Mouse (Mus musculus) liver, adult 2 months (tissue): ENCODE data around the gene Ndufb8.

Experiments
- CTCF ChIP-seq: fragments of 200-500 bp; IDR thresholded peaks from 2 replicates; pipeline ENCODE4 v1.5.1; 2011; ENCODE audit warnings: low read depth, low read length, control low read depth
- POLR2A ChIP-seq: fragments of 200-500 bp; IDR thresholded peaks from 2 replicates; pipeline ENCODE4 v1.6.1; 2011; ENCODE audit warnings: low read length, control low read depth; ENCODE audit not compliant: insufficient read depth; ENCODE audit errors: extremely low read depth

DNA sequence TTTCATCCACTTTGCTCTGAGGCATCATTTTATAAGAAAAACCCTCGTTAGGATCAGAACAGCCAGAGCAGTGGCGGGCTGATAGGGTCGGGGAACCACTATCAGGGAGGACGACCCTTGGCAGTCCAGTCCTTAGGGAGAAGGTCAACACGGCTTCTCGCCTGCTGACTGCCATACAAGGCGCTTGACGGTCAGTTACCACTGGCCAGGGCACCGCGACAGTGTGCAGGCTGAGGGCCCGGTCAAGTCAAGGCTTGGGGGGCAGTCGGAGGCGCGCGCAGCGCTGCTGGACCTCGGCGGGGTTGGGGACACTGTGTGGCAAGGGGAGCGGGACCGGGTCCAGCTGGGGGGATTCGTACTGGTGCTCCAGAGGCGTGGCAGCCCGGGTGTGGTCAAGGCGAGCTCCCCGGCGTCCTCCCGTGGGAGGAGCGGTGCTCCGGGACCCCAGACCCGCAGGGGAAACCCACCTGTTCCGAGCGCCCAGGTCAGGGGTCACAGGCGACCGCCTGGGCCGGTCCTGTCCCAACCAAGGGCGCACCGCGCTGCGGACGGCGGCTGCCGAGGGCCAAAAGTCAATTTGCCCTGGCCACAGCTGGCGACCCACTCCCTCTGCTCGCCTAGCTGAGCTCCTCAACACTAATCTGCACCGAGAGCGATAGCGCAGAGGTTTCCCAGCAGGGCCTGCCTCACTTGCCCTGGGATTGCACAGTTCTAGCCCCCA lies 9.8 kb downstream of the Ndufb8 start, which contains the start of gene Sec31b:
- no peak for TF ChIP-seq CTCF
- TF ChIP-seq POLR2A = 0 out of 2 replicates have a peak, but pooled peaks have one; percentile 22
